37 mouse cellular contexts compared by ENCODE assay signal in genomic region chr11:50814233-50814632, GRCm38 (mm10). TPM values are rescaled to one million over a fixed set of nuclear protein-coding genes. Genes with fewer than 3 reads are reported as not detected.
"Had no signal": no experiment of that assay in that cellular context is flagged by ENCODE, and none has a peak within 500 bp of the region (broad histone marks: within the 10 kb centered on the region; RNA-seq: fewer than 3 reads in every experiment).

No protein-coding gene starts in this region.

- H3K4me3 ChIP-seq: heart, adult 2 months; heart, embryonic 13.5 days; heart, embryonic 15.5 days; hindbrain, embryonic 10.5 days; hindbrain, embryonic 12.5 days; intestine, embryonic 15.5 days; kidney, embryonic 15.5 days; limb, embryonic 13.5 days; limb, embryonic 15.5 days; liver, embryonic 12.5 days had no signal

- H3K27ac ChIP-seq: heart, adult 2 months; heart, embryonic 13.5 days; heart, embryonic 15.5 days; hindbrain, embryonic 10.5 days; hindbrain, embryonic 12.5 days; hindbrain, embryonic 14.5 days; intestine, embryonic 15.5 days; kidney, embryonic 15.5 days; kidney, postnatal 0 days; limb, embryonic 13.5 days; limb, embryonic 15.5 days; liver, embryonic 12.5 days; liver, embryonic 14.5 days had no signal

- DNase-seq: gastrocnemius, postnatal 14 days; gastrocnemius, postnatal 36 days; heart, adult 2 months; heart, postnatal 14 days; heart, postnatal 4 days; kidney, adult 18-20 months; kidney, adult 9 months; kidney, postnatal 14 days; kidney, postnatal 36 days; layer of hippocampus, adult 9-11 months; layer of hippocampus, postnatal 36 days; left cerebral cortex, postnatal 4 days had no signal

- ATAC-seq: hindbrain, embryonic 16.5 days; inflammation-experienced regulatory T-cells, adult 6 months; intestine, embryonic 15.5 days; liver, embryonic 12.5 days had no signal

- H3K27me3 ChIP-seq: heart, embryonic 13.5 days; heart, embryonic 15.5 days; hindbrain, embryonic 12.5 days; intestine, embryonic 15.5 days; kidney, embryonic 15.5 days; limb, embryonic 13.5 days; limb, embryonic 15.5 days; liver, embryonic 12.5 days had no signal

- H3K4me2 ChIP-seq: heart, embryonic 11.5 days; heart, embryonic 13.5 days; heart, embryonic 15.5 days; hindbrain, embryonic 12.5 days; hindbrain, embryonic 14.5 days; intestine, embryonic 15.5 days; kidney, embryonic 15.5 days; limb, embryonic 13.5 days; limb, embryonic 15.5 days; liver, embryonic 12.5 days had no signal

- H3K9ac ChIP-seq: heart, embryonic 13.5 days; heart, embryonic 15.5 days; hindbrain, embryonic 12.5 days; hindbrain, embryonic 14.5 days; intestine, embryonic 15.5 days; kidney, embryonic 15.5 days; limb, embryonic 13.5 days; limb, embryonic 15.5 days; liver, embryonic 12.5 days; liver, embryonic 14.5 days had no signal

- H3K4me1 ChIP-seq: heart, embryonic 13.5 days; heart, embryonic 15.5 days; hindbrain, embryonic 10.5 days; hindbrain, embryonic 12.5 days; intestine, embryonic 15.5 days; kidney, embryonic 15.5 days; limb, embryonic 13.5 days; limb, embryonic 15.5 days; liver, embryonic 12.5 days had no signal

RNA-seq across cellular contexts. Expression of gene Zfp879, which starts 27.1 kb away (rescaled TPM):
- polyA plus RNA-seq: inflammation-experienced regulatory T-cells, adult 6 months had no signal

RNA-seq across cellular contexts. Expression of gene Grm6, which starts 36.3 kb away (rescaled TPM):
- total RNA-seq: gastrocnemius, adult 18-20 months; gastrocnemius, adult 8-10 months; gastrocnemius, postnatal 14 days; gastrocnemius, postnatal 36 days; heart, postnatal 14 days; heart, postnatal 4 days; layer of hippocampus, adult 18-20 months; layer of hippocampus, adult 8-10 months; layer of hippocampus, postnatal 14 days; layer of hippocampus, postnatal 36 days; left cerebral cortex, adult 18-20 months; left cerebral cortex, adult 8-10 months; left cerebral cortex, postnatal 25 days; left cerebral cortex, postnatal 4 days; liver, adult 2 months had no signal
- polyA plus RNA-seq: heart, embryonic 13.5 days; heart, postnatal 0 days; hindbrain, embryonic 10.5 days; hindbrain, embryonic 12.5 days; hindbrain, embryonic 14.5 days; hindbrain, embryonic 16.5 days; inflammation-experienced regulatory T-cells, adult 6 months; intestine, embryonic 15.5 days; kidney, embryonic 15.5 days; kidney, postnatal 0 days; limb, embryonic 13.5 days; liver, adult 2 months had no signal
